Mouse (Mus musculus) brain, embryonic 14.5 days (tissue): ENCODE measurements around the gene Pdlim3. TPM values are rescaled to one million over a fixed set of nuclear protein-coding genes. Genes with fewer than 3 reads are reported as not detected.

Experiments used
- DNase-seq: peaks from one replicate; pipeline ENCODE4 v3.0.0-alpha.2; 2011; ENCODE audit warnings: low read depth
- CTCF ChIP-seq: fragments of 200-500 bp; IDR thresholded peaks from 2 replicates; pipeline ENCODE4 v1.5.1; 2012; ENCODE audit warnings: inconsistent platforms, mild to moderate bottlenecking, moderate library complexity, borderline replicate concordance; ENCODE audit not compliant: insufficient read depth, insufficient read length; ENCODE audit errors: extremely low read depth
- POLR2A ChIP-seq: fragments of 200-500 bp; IDR thresholded peaks from 2 replicates; pipeline ENCODE4 v1.6.1; 2012; ENCODE audit warnings: mild to moderate bottlenecking, inconsistent platforms, borderline replicate concordance; ENCODE audit not compliant: poor library complexity, insufficient read depth, insufficient read length, severe bottlenecking; ENCODE audit errors: extremely low read depth
- polyA plus RNA-seq: library from polyadenylated mRNA; depleted of rRNA; stranded (reverse); fragments of >200 nt; gene quantifications from 2 replicates; pipeline ENCODE4 v1.2.3, GENCODE M21; 2012; rRNA removed

The Pdlim3 gene
- polyA plus RNA-seq, 1 experiment = 14.8 TPM

DNA sequence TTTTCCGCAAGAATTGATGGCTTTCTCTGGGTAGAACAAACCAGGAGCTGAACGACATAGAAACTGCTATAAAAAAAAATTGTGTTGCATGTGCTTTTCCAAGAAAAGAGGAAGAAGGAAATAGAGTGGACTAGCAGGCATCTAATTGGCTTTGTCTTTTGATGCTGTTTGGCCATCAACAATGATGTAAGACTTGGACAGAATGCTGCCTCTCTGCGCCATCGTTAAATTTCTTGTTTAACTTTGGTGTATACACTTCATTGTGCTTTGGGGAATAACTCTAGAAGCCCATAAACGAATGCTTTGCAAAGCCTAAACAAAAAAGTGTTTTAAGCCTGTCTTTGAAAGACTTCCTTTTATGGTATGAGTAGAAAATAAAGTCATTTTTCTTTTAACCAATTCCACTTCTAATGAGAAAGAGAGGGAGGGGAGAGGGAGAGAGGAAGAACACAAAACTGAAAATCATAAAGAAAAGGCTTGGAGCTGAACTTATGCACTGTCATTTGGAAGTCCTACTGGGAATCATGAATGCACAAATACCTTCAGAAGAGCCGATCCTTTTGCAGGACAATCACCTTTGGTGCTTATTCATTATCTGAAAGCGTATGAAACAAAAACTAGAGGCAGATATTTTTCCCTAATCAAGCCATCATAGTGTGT is 20.5 kb downstream of the Pdlim3 start:
- peak; percentile 84 for DNase-seq
- TF ChIP-seq POLR2A (no peak), CTCF (no peak)

DNA sequence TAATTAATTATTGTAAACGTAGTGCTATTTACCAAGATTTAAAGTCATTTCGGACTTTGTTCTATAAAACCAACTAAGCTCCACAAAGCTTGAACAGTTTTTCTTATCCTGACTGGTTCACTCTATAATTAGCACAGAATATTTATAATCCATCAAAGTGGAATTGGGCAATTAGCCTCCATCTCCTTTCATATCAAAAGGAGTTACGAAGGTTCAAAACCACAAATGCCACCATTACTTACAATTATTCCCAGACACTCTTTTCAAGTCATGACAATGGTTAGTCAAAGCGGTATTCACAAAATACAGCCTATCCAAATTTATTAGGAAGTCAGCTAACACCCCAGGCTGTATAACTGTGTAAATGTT is 21.0 kb downstream of the Pdlim3 start:
- no peak for TF ChIP-seq CTCF
- no peak for TF ChIP-seq POLR2A
- peak; percentile 66 for DNase-seq

DNA sequence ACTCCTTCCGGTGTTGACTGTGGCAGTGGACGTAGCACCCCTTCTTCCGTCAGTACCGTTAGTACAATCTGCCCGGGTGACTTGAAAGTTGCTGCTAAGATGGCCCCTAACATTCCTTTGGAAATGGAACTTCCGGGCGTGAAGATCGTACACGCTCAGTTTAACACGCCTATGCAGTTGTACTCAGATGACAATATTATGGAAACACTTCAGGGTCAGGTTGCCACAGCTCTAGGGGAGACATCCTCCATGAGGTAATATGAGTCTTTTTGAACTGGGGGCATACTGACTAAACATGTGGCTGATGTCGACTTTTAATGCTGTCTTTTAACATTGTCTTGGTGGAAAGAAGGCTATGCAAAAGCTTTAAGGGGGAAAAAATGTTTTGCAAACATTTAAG is 28.4 kb downstream of the Pdlim3 start:
- TF ChIP-seq POLR2A (no peak), CTCF (no peak)
- DNase-seq = no peak

GRCm38 (mm10) chr8:45916496-45916895 is 31.2 kb downstream of the Pdlim3 start:
- TF ChIP-seq POLR2A = no peak
- no peak for TF ChIP-seq CTCF
- no peak for DNase-seq

- no peak for DNase-seq
- no peak for TF ChIP-seq POLR2A
- no peak for TF ChIP-seq CTCF
Observed at GRCm38 (mm10) chr8:45917040-45917679, 31.9 kb downstream of the Pdlim3 start.

GRCm38 (mm10) chr8:45918891-45919290 is 33.6 kb downstream of the Pdlim3 start:
- no peak for DNase-seq
- TF ChIP-seq POLR2A (no peak), CTCF (no peak)

- TF ChIP-seq CTCF = no peak
- no peak for DNase-seq
Observed at GRCm38 (mm10) chr8:45920392-45920791, 35.1 kb downstream of the Pdlim3 start.

GRCm38 (mm10) chr8:45922116-45922515 is 36.9 kb downstream of the Pdlim3 start:
- TF ChIP-seq CTCF (no peak), POLR2A (no peak)
- DNase-seq = no peak

- TF ChIP-seq POLR2A (no peak), CTCF (peak; percentile 100)
- peak; percentile 96 for DNase-seq
Observed at GRCm38 (mm10) chr8:45934582-45935014, 49.3 kb downstream of the Pdlim3 start, which contains the start of gene Ccdc110. Gene Ccdc110 (plus strand): TSS chr8:45934619.

GRCm38 (mm10) chr8:45936986-45937385 is 51.7 kb downstream of the Pdlim3 start:
- TF ChIP-seq POLR2A (no peak), CTCF (no peak)
- DNase-seq = no peak

GRCm38 (mm10) chr8:45946283-45946682 is 61.0 kb downstream of the Pdlim3 start:
- DNase-seq = no peak
- no peak for TF ChIP-seq CTCF
- TF ChIP-seq POLR2A = no peak

- no peak for TF ChIP-seq CTCF
- no peak for TF ChIP-seq POLR2A
- DNase-seq = no peak
Observed at GRCm38 (mm10) chr8:45950622-45951021, 65.4 kb downstream of the Pdlim3 start.

Other genes starting within 250 kb of the Pdlim3 start
- 0.09 and 0.11 TPM in 2 replicates for gene Ccdc110, start 49.2 kb downstream of the Pdlim3 start, polyA plus RNA-seq
- gene 1700029J07Rik, start 89.8 kb downstream of the Pdlim3 start, polyA plus RNA-seq = 3.9 and 4.3 TPM in 2 replicates
- gene Ufsp2, start 90.1 kb downstream of the Pdlim3 start, polyA plus RNA-seq = 36.9 and 38.3 TPM in 2 replicates
- gene Lrp2bp, start 113.8 kb downstream of the Pdlim3 start, polyA plus RNA-seq = 0.16 and 0.29 TPM in 2 replicates
- gene Ankrd37, start 120.2 kb downstream of the Pdlim3 start, polyA plus RNA-seq = 18.3 and 19.8 TPM in 2 replicates